Mouse (Mus musculus): ENCODE measurements at regions not wholly inside any gene's neighbourhood (a gene's known extent, or its start where the extent isn't known, plus 50 kb on each side); places are given as distances from the start of the nearest gene placed in this dataset.

DNA sequence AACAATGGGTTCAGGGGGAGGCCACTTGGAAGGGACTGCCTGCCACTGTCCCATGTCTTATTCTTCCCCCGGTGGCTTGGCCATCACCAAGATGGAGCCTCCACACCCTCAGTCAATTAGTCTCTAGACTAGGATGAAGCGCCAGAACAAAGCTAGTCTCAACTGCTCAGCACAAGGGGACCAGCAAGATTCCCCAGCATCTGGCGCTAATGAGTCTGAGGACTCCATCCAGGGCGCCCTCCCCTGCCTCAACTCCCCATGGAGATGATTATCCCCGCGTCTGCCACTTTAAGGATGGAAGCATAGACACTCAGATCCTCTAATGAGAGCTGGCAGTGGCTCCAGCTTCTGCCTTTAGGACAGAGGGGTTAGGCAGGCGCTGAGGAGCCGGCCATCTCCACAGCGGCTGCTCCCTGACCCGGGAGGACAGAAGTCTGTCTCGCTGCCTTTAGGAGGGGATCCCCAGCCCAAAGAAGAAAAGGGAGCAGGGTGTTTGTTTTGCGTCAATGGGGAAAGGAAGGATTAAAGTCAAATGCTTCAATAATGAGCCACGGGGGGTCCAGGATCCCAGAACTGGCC, 81.7 kb upstream of the Rbm19 start:
- no peak overlapping the region for H3K9ac ChIP-seq
- no peak overlapping the region for H3K4me2 ChIP-seq (replicated peaks)
- no peak for ATAC-seq (ENCODE audit: low FRiP score)
- no peaks in the 10 kb centered on the region for H3K9me3 ChIP-seq (replicated peaks)
- no peaks in the 10 kb centered on the region for H3K36me3 ChIP-seq
- no peaks in the 10 kb centered on the region for H3K4me1 ChIP-seq
- 11% methylated on average over 13 of the region's 13 CpGs for WGBS
- no peak overlapping the region for H3K4me3 ChIP-seq
- no peak overlapping the region for H3K27ac ChIP-seq
- H3K27me3 ChIP-seq = no peaks in the 10 kb centered on the region

DNA sequence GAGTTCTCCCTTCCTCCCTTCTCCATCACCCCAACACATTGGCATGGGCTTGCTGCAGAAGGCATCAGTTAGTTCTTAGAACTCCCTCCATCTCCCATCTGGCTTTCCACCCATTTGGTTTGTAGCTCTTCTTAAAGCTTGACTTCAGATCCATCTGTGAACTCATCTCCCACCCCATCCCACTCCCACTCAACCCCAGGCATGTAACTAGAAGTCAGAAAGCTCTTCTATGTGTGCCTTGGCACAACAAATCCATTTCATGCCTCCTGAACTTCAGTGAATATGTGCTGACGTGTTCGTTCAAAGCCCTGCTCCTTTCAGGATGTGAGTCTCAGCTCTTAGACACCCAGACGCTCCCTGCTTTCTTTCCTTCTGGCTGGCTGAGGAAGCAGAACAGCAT, 81.0 kb upstream of the Rbm19 start:
- Histone ChIP-seq H3K9me3 (replicated peaks) (no peaks in the 10 kb centered on the region), H3K4me2 (replicated peaks) (no peak overlapping the region), H3K9ac (no peak overlapping the region), H3K27me3 (no peaks in the 10 kb centered on the region), H3K4me1 (no peaks in the 10 kb centered on the region), H3K36me3 (no peaks in the 10 kb centered on the region), H3K4me3 (no peak overlapping the region), H3K27ac (no peak overlapping the region)
- 67% methylated on average over 3 of the region's 3 CpGs for WGBS
- no peak for ATAC-seq (ENCODE audit: low FRiP score)

GRCm38 (mm10) chr5:120037806-120038205, 78.5 kb upstream of the Rbm19 start:
- no peaks in the 10 kb centered on the region for H3K9me3 ChIP-seq (replicated peaks)
- H3K4me2 ChIP-seq (replicated peaks) = no peak overlapping the region
- no peaks in the 10 kb centered on the region for H3K4me1 ChIP-seq
- no peaks in the 10 kb centered on the region for H3K27me3 ChIP-seq
- WGBS = 90% methylated on average over 3 of the region's 3 CpGs
- no peak overlapping the region for H3K9ac ChIP-seq
- no peaks in the 10 kb centered on the region for H3K36me3 ChIP-seq
- no peak overlapping the region for H3K27ac ChIP-seq
- no peak for ATAC-seq (ENCODE audit: low FRiP score)
- H3K4me3 ChIP-seq = no peak overlapping the region

- Histone ChIP-seq H3K36me3 (no peaks in the 10 kb centered on the region), H3K9me3 (replicated peaks) (no peaks in the 10 kb centered on the region), H3K27me3 (no peaks in the 10 kb centered on the region), H3K4me3 (no peak overlapping the region), H3K27ac (no peak overlapping the region), H3K9ac (no peak overlapping the region), H3K4me2 (replicated peaks) (no peak overlapping the region), H3K4me1 (no peaks in the 10 kb centered on the region)
- ATAC-seq (ENCODE audit: low FRiP score) = no peak
- WGBS = 82% methylated on average over 4 of the region's 4 CpGs
These were observed 72.5 kb upstream of the Rbm19 start for GRCm38 (mm10) chr5:120043786-120044185.

DNA sequence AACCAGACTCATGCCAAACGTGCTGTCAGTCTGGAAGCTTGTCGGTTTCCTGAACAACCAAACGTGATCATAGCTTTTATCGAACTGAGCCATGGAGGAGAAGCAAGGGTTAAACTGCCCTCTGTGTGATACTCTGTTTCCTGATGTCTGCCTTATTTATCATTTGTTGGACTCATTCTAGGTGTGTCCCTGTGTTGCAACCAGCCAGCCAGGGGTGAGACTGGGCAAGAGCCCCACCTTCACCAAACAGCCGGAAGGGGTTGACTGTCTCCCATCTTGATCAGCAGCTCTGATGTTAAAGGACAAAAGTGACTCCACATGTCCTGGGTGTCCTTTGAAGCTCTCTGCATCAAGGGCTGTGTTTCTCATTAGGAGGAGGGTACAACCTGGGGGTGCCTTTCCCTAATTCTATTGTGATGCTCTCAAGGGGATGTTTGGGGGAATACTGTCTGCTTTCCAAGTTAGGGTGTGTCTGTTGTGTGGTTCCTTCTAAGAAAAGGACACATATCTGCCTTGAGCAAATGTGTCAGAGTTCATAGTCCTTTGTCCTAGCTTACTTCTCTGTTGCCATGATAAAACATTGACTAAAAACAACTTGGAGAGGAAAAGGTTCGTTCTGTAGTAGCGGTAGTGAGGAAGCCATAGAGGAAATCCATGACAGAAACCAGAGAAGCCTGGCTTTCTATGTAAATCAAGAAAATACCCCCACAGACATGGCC, 67.0 kb upstream of the Rbm19 start:
- ATAC-seq (ENCODE audit: low FRiP score) = no peak
- WGBS = 87% methylated on average over 7 of the region's 7 CpGs
- H3K4me1 ChIP-seq = no peaks in the 10 kb centered on the region
- no peak overlapping the region for H3K4me2 ChIP-seq (replicated peaks)
- H3K36me3 ChIP-seq = no peaks in the 10 kb centered on the region
- no peaks in the 10 kb centered on the region for H3K9me3 ChIP-seq (replicated peaks)
- H3K27ac ChIP-seq = no peak overlapping the region
- no peak overlapping the region for H3K9ac ChIP-seq
- no peaks in the 10 kb centered on the region for H3K27me3 ChIP-seq
- no peak overlapping the region for H3K4me3 ChIP-seq

DNA sequence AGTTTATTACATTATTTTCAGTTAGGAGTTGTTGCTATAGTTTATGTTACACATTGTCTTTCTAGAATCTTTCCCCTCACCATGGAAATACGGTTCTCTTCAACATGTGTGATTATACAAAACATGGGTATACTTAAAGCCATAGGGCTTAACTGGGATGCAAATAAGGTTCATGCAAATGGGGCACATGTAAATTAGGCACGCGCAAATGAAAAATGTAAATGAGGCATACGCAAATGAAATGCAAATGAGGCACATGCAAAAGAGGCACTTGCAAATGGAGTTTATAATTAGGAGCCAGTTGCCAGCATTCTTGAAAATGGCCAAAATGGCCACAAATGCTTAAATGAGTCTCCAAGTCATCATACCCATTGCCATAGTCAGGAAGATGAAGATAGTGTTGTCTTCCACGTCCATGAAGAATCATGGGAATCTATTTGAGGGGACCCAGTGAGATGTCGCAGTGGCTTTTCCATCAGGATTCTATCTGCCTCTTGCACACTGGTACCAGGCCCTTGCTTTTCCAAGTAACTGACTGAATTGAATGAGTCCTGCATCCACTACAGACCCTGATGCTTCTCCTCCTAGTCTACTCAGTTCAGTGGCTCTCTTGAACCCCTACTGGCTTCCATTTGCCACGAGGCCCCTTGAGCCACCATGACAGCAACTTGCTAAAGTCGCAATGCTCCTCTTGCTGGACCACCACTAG, 65.4 kb upstream of the Rbm19 start:
- Histone ChIP-seq H3K27me3 (no peaks in the 10 kb centered on the region), H3K9me3 (replicated peaks) (no peaks in the 10 kb centered on the region), H3K4me2 (replicated peaks) (no peak overlapping the region), H3K4me1 (no peaks in the 10 kb centered on the region), H3K36me3 (no peaks in the 10 kb centered on the region), H3K9ac (no peak overlapping the region), H3K27ac (no peak overlapping the region), H3K4me3 (no peak overlapping the region)
- ATAC-seq (ENCODE audit: low FRiP score) = no peak
- 74% methylated on average over 8 of the region's 8 CpGs for WGBS

- no peak overlapping the region for H3K9ac ChIP-seq
- H3K27me3 ChIP-seq = no peaks in the 10 kb centered on the region
- H3K36me3 ChIP-seq = no peaks in the 10 kb centered on the region
- no peaks in the 10 kb centered on the region for H3K9me3 ChIP-seq (replicated peaks)
- H3K4me1 ChIP-seq = no peaks in the 10 kb centered on the region
- no peak overlapping the region for H3K4me2 ChIP-seq (replicated peaks)
- no peak for ATAC-seq (ENCODE audit: low FRiP score)
- H3K4me3 ChIP-seq = no peak overlapping the region
- 90% methylated on average over 5 of the region's 5 CpGs for WGBS
- no peak overlapping the region for H3K27ac ChIP-seq
These were observed 61.6 kb upstream of the Rbm19 start for GRCm38 (mm10) chr5:120054498-120055167.
